Mouse (Mus musculus) hindbrain, embryonic 16.5 days (tissue): ENCODE data around the gene Ears2. TPM values are rescaled to one million over a fixed set of nuclear protein-coding genes. Genes with fewer than 3 reads are reported as not detected.
A peak's percentile ranks its signal among the peaks of the same experiment; 100 is the strongest.

Experiments used
- ATAC-seq: fragments of 200-750 bp; cut with Nextera tagmentation; 2 replicates; pipeline ENCODE4 v1.8.0; 2017; ENCODE audit warnings: moderate TSS enrichment, moderate library complexity
- H3K27ac ChIP-seq: fragments of 300-500 bp; sonication (generic); 2 replicates; pipeline ENCODE4 v1.5.1; 2014; ENCODE audit warnings: low read depth, mild to moderate bottlenecking, control low read depth, low read length, moderate library complexity
- H3K27me3 ChIP-seq: fragments of 300-500 bp; sonication (generic); replicated peaks from 2 replicates; pipeline ENCODE4 v1.6.1; 2014; ENCODE audit warnings: low read length; ENCODE audit not compliant: control insufficient read depth, insufficient read depth
- H3K36me3 ChIP-seq: fragments of 300-500 bp; sonication (generic); 2 replicates; pipeline ENCODE4 v1.6.1; 2014; ENCODE audit warnings: mild to moderate bottlenecking, low read length, moderate library complexity, mixed read lengths; ENCODE audit not compliant: control insufficient read depth, insufficient read depth
- H3K4me1 ChIP-seq: fragments of 300-500 bp; sonication (generic); 2 replicates; pipeline ENCODE4 v1.6.1; 2014; ENCODE audit warnings: low read depth, low read length; ENCODE audit not compliant: control insufficient read depth, insufficient read depth
- H3K4me2 ChIP-seq: fragments of 300-500 bp; sonication (generic); 2 replicates; pipeline ENCODE4 v1.6.1; 2014; ENCODE audit warnings: mild to moderate bottlenecking, low read length, control low read depth, moderate library complexity
- H3K4me3 ChIP-seq: fragments of 300-500 bp; sonication (generic); 2 replicates; pipeline ENCODE4 v1.5.1; 2014; ENCODE audit warnings: mild to moderate bottlenecking, low read length, control low read depth, moderate library complexity
- H3K9ac ChIP-seq: fragments of 300-500 bp; sonication (generic); 2 replicates; pipeline ENCODE4 v1.6.1; 2014; ENCODE audit warnings: low read depth, mild to moderate bottlenecking, control low read depth, low read length, moderate library complexity
- H3K9me3 ChIP-seq: fragments of 300-500 bp; sonication (generic); 2 replicates; pipeline ENCODE4 v1.6.1; 2014; ENCODE audit warnings: mild to moderate bottlenecking, low read length, moderate library complexity; ENCODE audit not compliant: control insufficient read depth
- WGBS: fragments of 180-500 bp; shearing (Covaris S2); extraction: QIAGEN DNeasy Blood & Tissue Kit; methylation state at CpG from one replicate; pipeline ENCODE4 v1.1.7; 2014; 5-methylcytosine and 5-hydroxymethylcytosine counted together
- polyA plus RNA-seq: library from polyadenylated mRNA; unstranded; fragments of >200 nt; fragmentation: Nextera tagmentation; extraction: Ambion mirVana; gene quantifications from 2 replicates; pipeline ENCODE4 v1.2.1, GENCODE M21; 2015

The Ears2 gene
- polyA plus RNA-seq, 1 experiment from 2014 or later: 8.7 TPM

DNA sequence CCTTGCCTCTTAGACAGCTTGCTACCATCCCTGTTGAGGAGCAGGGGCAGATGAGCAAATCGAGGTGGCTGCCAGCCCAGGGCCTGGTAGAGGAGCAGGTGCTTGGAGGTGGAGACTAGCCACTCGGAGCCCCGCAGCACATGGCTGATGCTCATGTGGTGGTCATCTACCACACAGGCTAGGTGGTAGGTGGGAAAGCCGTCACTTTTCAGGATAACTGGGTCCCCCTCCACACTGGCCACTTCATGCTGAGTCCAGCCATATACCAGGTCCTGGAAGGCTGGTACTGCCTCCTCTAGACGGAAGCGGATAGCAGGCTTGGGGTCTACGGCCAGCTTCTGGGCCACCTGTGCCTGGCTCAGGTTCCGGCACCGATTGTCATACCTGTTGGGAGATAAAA, 18.9 kb downstream of the Ears2 start:
- ATAC-seq: no peak
- 97% methylated on average over 9 of the region's 9 CpGs for WGBS

DNA sequence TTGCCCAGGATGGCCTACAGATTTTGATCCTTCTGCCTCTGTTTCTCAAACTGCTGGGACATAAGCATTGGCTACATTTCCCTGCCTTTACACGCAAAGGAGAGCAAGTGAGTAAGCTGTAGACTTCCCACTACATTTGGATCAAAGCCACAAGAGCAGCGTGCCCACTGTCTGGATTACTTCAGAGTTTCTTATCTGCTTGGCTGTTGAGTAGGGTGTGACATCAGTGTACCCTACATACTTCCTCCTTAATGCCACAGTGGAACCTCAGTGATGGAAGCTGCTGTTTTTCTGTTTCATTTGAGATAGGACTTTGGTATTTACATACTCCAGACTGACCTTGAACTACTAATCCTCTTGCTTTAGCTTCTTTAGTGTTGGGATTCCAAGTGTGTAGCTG, 20.2 kb downstream of the Ears2 start:
- WGBS: 90% methylated on average over 2 of the region's 2 CpGs
- Histone ChIP-seq H3K27ac (no peak overlapping the region), H3K27me3 (no peaks in the 10 kb centered on the region), H3K4me2 (no peak overlapping the region), H3K4me3 (no peak overlapping the region), H3K36me3 (peaks cover 8% of the 10 kb centered on the region), H3K4me1 (no peaks in the 10 kb centered on the region), H3K9me3 (no peaks in the 10 kb centered on the region), H3K9ac (no peak overlapping the region)
- no peak for ATAC-seq

More for the DNA sequence above, 18.9 kb downstream of the Ears2 start:
- no peak overlapping the region for H3K4me3 ChIP-seq
- no peaks in the 10 kb centered on the region for H3K4me1 ChIP-seq
- no peaks in the 10 kb centered on the region for H3K9me3 ChIP-seq
- H3K36me3 ChIP-seq: peaks cover 8% of the 10 kb centered on the region
- H3K4me2 ChIP-seq: no peak overlapping the region
- no peaks in the 10 kb centered on the region for H3K27me3 ChIP-seq
- H3K9ac ChIP-seq: no peak overlapping the region
- no peak overlapping the region for H3K27ac ChIP-seq

DNA sequence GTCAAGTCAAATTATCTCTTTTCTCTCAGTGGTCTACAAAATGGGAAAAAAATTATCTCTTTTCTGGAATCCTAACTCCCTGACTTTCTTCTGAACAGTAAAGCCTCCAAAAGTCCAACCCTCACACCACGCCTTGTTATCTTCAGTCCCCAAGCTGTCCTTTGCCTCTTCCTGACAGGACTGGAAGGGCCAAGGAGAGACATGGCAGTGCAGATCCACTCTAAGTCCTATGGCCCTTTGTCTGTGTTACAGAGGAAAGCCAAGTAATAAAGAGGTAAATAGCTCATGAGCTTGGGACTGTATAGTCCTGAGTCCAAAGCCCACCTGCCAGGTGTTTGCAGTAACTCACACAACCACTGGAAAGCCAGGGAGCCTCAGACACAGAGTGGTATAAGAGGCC, 21.4 kb downstream of the Ears2 start:
- WGBS: 93% methylated on average over 1 of the region's 1 CpGs
- H3K4me2 ChIP-seq: no peak overlapping the region
- H3K27ac ChIP-seq: no peak overlapping the region
- H3K27me3 ChIP-seq: no peaks in the 10 kb centered on the region
- H3K4me1 ChIP-seq: no peaks in the 10 kb centered on the region
- H3K9me3 ChIP-seq: no peaks in the 10 kb centered on the region
- H3K36me3 ChIP-seq: peaks cover 6% of the 10 kb centered on the region
- H3K9ac ChIP-seq: no peak overlapping the region
- ATAC-seq: no peak
- H3K4me3 ChIP-seq: no peak overlapping the region

DNA sequence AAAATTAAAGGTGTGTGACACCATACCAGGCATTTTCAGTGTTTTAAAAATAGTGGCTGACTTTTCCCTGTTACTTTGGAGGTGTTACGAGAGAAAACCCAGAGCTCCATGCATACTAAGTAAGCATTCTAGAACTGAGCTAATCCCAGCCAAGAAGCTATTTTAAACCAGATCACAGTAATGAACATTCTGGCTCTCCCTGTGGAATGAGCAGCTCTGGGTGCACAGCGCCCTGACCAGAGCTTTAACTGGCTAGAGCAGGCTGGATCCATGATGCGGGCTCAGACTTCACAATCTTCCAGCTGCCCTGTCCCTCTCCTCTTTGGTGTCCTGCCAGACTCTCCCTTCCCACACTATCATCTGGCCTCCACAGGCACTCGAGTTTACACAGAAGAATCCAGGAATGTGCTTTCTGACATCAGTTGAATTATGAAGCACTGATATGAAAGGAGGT, 21.9 kb downstream of the Ears2 start:
- Histone ChIP-seq H3K9ac (no peak overlapping the region), H3K27ac (no peak overlapping the region), H3K4me3 (no peak overlapping the region), H3K4me1 (no peaks in the 10 kb centered on the region), H3K36me3 (peaks cover 6% of the 10 kb centered on the region), H3K9me3 (no peaks in the 10 kb centered on the region), H3K27me3 (no peaks in the 10 kb centered on the region), H3K4me2 (no peak overlapping the region)
- ATAC-seq: no peak
- 86% methylated on average over 4 of the region's 4 CpGs for WGBS

DNA sequence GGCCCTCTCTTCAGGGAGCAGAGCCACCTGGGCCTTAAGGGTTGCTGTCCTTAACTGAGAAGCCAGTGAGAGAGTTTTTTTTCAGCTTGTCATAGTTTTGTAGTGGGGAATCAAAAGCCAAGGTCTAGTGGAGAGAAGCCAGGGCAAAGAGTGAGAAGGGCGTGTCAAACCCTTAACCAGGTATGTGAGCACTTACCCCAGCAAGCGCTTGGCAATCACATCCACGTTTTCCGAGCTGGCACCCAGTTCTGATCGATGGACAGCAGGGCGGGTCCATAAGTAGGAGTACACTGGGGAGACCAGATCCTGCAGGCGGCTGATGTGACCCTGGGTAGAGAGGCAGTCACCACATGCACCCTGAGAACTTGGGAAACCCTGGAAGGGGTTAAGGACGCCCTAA, 23.0 kb downstream of the Ears2 start:
- WGBS: 93% methylated on average over 8 of the region's 8 CpGs
- no peak overlapping the region for H3K27ac ChIP-seq
- H3K9me3 ChIP-seq: no peaks in the 10 kb centered on the region
- H3K9ac ChIP-seq: no peak overlapping the region
- peaks cover 6% of the 10 kb centered on the region for H3K36me3 ChIP-seq
- no peak overlapping the region for H3K4me3 ChIP-seq
- ATAC-seq: no peak
- H3K4me2 ChIP-seq: no peak overlapping the region
- H3K27me3 ChIP-seq: no peaks in the 10 kb centered on the region
- H3K4me1 ChIP-seq: no peaks in the 10 kb centered on the region

DNA sequence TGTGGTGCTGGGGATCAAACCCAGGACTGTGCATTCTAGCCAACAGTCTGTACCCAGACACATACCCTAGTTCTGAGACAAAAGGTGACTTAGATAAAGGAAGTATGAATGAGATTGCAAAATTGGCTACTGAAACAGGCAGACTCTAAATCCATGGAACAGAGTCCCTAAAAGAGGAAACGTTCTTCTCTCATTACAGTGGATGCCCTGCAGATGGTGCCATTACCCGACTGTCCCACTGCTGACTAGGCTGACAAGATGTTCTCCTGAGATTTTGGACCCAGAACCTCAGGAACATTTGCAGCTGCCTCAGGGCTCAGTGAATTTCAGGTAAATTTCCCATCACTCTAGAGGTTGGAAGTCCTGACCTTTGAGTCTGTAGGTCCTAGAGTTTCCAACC, 32.7 kb downstream of the Ears2 start:
- 47% methylated on average over 2 of the region's 2 CpGs for WGBS
- ATAC-seq: no peak
- no peak overlapping the region for H3K4me2 ChIP-seq

DNA sequence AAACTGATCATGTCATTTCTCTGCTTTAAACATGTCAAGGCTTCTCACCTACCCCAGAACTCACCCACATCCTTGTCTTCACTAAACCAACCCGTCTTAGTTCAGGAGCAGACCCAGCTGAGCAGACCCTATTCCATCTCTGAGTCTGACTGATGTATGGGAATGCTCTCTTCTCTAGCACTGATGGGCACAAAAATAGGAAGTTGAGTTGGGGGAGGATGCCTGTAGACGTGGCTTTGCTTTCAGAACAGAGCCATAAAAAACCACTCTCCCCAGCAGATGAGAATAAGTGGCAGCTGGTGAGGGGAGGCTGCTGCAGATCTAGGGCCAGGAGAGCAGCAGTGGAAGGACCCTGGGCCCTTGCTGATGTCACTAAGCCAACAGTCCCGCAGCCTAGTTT, 33.7 kb downstream of the Ears2 start:
- no peak for ATAC-seq
- Histone ChIP-seq H3K36me3 (no peaks in the 10 kb centered on the region), H3K9ac (no peak overlapping the region), H3K27me3 (no peaks in the 10 kb centered on the region), H3K9me3 (no peaks in the 10 kb centered on the region), H3K27ac (no peak overlapping the region), H3K4me1 (no peaks in the 10 kb centered on the region), H3K4me3 (no peak overlapping the region), H3K4me2 (no peak overlapping the region)
- WGBS: 64% methylated on average over 3 of the region's 3 CpGs

More for the DNA sequence above, 32.7 kb downstream of the Ears2 start:
- Histone ChIP-seq H3K4me3 (no peak overlapping the region), H3K36me3 (no peaks in the 10 kb centered on the region), H3K27me3 (no peaks in the 10 kb centered on the region), H3K9ac (no peak overlapping the region), H3K27ac (no peak overlapping the region), H3K9me3 (no peaks in the 10 kb centered on the region), H3K4me1 (no peaks in the 10 kb centered on the region)

DNA sequence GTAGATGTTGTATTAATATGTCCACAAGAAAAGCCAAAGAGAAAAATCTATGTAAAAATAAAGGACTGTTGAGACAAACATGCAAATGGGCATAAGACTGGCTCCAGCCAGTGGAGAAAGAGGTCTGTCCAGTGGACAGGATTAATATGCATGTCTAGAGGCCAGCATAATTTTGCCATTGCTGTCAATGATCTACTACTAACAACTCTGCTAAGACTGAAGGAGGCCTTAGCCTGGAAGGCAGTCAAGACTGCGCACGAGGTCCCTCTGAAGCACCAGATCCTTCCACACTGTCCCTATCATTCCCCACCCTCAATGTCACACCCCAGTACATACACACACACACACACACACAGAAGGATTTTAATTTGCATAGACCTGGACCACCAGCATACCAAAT, 44.9 kb downstream of the Ears2 start:
- ATAC-seq: no peak
- no peaks in the 10 kb centered on the region for H3K27me3 ChIP-seq
- peaks cover 16% of the 10 kb centered on the region for H3K4me1 ChIP-seq
- no peak overlapping the region for H3K9ac ChIP-seq
- no peaks in the 10 kb centered on the region for H3K9me3 ChIP-seq
- H3K27ac ChIP-seq: no peak overlapping the region
- no peak overlapping the region for H3K4me3 ChIP-seq
- no peak overlapping the region for H3K4me2 ChIP-seq
- H3K36me3 ChIP-seq: no peaks in the 10 kb centered on the region
- WGBS: 90% methylated on average over 2 of the region's 2 CpGs

DNA sequence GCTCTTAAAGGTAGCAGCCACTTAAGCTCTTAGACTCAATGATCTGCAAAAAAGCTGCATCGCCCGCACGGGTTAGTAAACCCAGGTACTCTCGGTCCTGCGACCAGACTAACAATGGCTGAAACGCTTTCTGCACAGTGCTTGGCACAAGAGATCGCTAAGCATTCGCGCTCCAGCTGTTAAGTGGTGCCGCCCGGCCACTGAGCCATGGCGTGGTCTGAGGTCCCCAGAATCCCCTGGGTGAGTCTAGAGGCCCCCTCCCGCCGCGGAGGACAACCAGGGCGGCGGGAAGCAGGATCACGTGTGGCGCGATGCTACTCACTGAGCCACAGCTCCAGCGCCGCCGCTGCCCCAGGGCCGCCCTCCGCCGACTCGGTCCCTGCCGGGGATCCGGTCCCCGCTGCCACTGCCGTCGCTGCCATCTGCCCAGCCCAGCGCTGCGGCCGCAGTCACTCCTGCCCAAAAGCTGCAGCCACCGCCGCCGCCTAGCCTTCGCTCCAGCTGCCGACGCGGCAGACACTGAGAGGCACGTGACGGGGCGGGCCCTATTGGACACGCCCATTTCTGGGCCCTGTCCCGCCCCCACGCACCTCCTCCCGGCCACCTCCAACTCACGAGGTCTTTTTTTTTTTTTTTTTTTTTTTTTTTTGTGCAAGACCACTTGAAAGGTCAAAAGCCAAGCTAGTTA, 46.3 kb downstream of the Ears2 start, which contains the start of gene Gga2:
TSS of gene Gga2 (minus strand) at position 556 of the 688 bp plus-strand sequence.
- Histone ChIP-seq H3K9me3 (no peaks in the 10 kb centered on the region), H3K4me1 (peaks cover 20% of the 10 kb centered on the region), H3K4me2 (peak within 1 kb of the TSS; percentile 79), H3K36me3 (no peaks in the 10 kb centered on the region), H3K27ac (peak within 1 kb of the TSS; percentile 93), H3K4me3 (peak within 1 kb of the TSS; percentile 64), H3K9ac (peak within 1 kb of the TSS; percentile 95), H3K27me3 (no peaks in the 10 kb centered on the region)
- peak; percentile 89 for ATAC-seq
- under 1% methylated on average over 47 of the region's 50 CpGs for WGBS
